Mouse (Mus musculus) kidney, adult 2 months (tissue): ENCODE results near the gene Sdk2.

Experiments
- CTCF ChIP-seq: fragments of 200-500 bp; conservative IDR thresholded peaks from 2 replicates; pipeline ENCODE4 v1.5.1; 2011; ENCODE audit warnings: low read depth, mild to moderate bottlenecking, control low read depth, low read length, moderate library complexity, mixed read lengths; ENCODE audit not compliant: insufficient read depth, insufficient read length
- POLR2A ChIP-seq: fragments of 200-500 bp; IDR thresholded peaks from one replicate; pipeline ENCODE4 v1.6.1; 2011; ENCODE audit warnings: low read depth, low read length, control low read depth

GRCm38 (mm10) chr11:113855661-113856060, 211.2 kb downstream of the Sdk2 start:
- TF ChIP-seq CTCF (no peak), POLR2A (no peak)
